Mouse (Mus musculus): ENCODE data around the gene Lrrc1. TPM values are rescaled to one million over a fixed set of nuclear protein-coding genes. Genes with fewer than 3 reads are reported as not detected.

Lrrc1 gene
- polyA plus RNA-seq, 1 experiment from 2014 or later, result 12.5 TPM

DNA sequence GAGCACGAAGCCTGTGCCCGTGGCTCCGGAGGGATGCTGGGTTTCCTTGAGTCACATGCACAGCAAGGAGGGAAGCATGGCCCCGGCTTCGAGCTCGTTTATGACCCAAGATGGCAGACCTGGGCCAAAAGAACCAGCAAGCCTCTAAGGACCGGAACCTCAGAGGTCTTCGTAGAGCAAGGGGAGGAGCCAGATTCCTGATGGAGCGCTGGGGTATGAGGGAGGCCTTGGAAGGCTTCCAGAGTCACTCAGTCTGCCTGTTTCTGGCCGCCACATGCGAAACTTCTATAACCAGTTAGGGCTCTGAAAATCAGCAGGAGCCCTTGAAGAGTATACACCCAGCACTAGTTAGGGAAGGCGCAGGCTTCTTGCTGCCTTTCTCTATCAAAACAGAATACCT lies 159.1 kb downstream of the Lrrc1 start:
- H3K9ac ChIP-seq, result no peak overlapping the region
- WGBS, result 84% methylated on average over 12 of the region's 12 CpGs
- H3K36me3 ChIP-seq (ENCODE audit: poor library complexity, severe bottlenecking), result no peaks in the 10 kb centered on the region
- no peaks in the 10 kb centered on the region for H3K4me1 ChIP-seq
- no peak overlapping the region for H3K4me2 ChIP-seq
- H3K4me3 ChIP-seq, result no peak overlapping the region
- no peaks in the 10 kb centered on the region for H3K9me3 ChIP-seq (replicated peaks)
- ATAC-seq, result no peak
- H3K27me3 ChIP-seq, result no peaks in the 10 kb centered on the region
- H3K27ac ChIP-seq, result no peak overlapping the region

- 89% methylated on average over 9 of the region's 9 CpGs for WGBS
- no peaks in the 10 kb centered on the region for H3K27me3 ChIP-seq
- H3K36me3 ChIP-seq (ENCODE audit: poor library complexity, severe bottlenecking), result no peaks in the 10 kb centered on the region
- ATAC-seq, result no peak
- H3K27ac ChIP-seq, result no peak overlapping the region
- no peaks in the 10 kb centered on the region for H3K4me1 ChIP-seq
- no peaks in the 10 kb centered on the region for H3K9me3 ChIP-seq (replicated peaks)
- H3K4me3 ChIP-seq, result no peak overlapping the region
- H3K9ac ChIP-seq, result no peak overlapping the region
- H3K4me2 ChIP-seq, result no peak overlapping the region
These were observed 160.0 kb downstream of the Lrrc1 start for GRCm38 (mm10) chr9:77384651-77385050.

DNA sequence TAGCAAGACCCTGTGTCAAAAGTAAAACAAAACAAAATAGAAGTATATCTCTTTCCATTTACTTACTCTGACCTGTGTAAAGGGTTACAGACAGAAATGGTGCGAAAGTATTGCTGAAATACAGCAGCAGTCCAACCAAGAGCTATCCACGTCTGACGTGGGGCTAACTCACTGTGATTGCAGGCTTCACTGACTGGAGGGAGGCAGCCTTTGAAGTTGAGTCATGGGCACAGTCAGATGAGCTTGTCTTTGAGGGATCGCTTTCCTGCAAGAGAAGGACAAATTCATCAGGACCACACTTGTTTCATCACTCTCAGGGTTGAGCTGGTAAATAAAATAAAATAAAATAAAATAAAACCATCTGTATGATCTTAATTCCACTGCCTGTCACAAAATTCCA lies 160.7 kb downstream of the Lrrc1 start:
- Histone ChIP-seq H3K9me3 (replicated peaks) (no peaks in the 10 kb centered on the region), H3K27ac (no peak overlapping the region), H3K27me3 (no peaks in the 10 kb centered on the region), H3K36me3 (ENCODE audit: poor library complexity, severe bottlenecking) (no peaks in the 10 kb centered on the region), H3K4me1 (no peaks in the 10 kb centered on the region), H3K9ac (no peak overlapping the region), H3K4me2 (no peak overlapping the region), H3K4me3 (no peak overlapping the region)
- no peak for ATAC-seq
- WGBS, result 88% methylated on average over 4 of the region's 4 CpGs

DNA sequence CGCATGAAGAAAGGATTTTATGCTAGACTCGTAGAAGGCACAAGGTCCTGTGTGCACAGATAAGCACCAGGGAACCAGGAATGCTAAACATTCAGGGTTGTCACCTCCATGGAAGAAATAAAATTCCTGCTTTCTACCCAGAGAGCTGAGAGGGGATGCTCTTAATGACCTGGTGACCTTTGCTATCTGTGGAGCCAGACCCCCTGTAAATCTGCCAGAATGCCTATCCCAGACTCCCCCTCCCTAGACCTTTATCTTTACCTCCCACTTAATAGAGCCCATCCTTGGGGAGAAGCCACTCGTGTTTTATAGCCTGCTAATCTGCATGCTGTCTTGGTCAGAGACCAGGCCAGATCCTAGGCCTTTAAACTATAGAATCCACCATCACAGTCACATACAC lies 162.2 kb downstream of the Lrrc1 start:
- no peaks in the 10 kb centered on the region for H3K4me1 ChIP-seq
- ATAC-seq, result no peak
- no peaks in the 10 kb centered on the region for H3K27me3 ChIP-seq
- no peaks in the 10 kb centered on the region for H3K9me3 ChIP-seq (replicated peaks)
- no peak overlapping the region for H3K27ac ChIP-seq
- H3K4me2 ChIP-seq, result no peak overlapping the region
- H3K9ac ChIP-seq, result no peak overlapping the region
- H3K36me3 ChIP-seq (ENCODE audit: poor library complexity, severe bottlenecking), result no peaks in the 10 kb centered on the region
- no peak overlapping the region for H3K4me3 ChIP-seq
- WGBS, result 56% methylated on average over 3 of the region's 3 CpGs

- 12% methylated on average over 5 of the region's 5 CpGs for WGBS
- no peaks in the 10 kb centered on the region for H3K9me3 ChIP-seq (replicated peaks)
- ATAC-seq, result peak; percentile 64; the same call in 1 of the 2 replicates
These were observed 163.1 kb downstream of the Lrrc1 start for GRCm38 (mm10) chr9:77381565-77381964.

More at GRCm38 (mm10) chr9:77381565-77381964, 163.1 kb downstream of the Lrrc1 start:
- Histone ChIP-seq H3K27ac (no peak overlapping the region), H3K9ac (no peak overlapping the region), H3K4me2 (no peak overlapping the region), H3K4me3 (no peak overlapping the region), H3K27me3 (no peaks in the 10 kb centered on the region), H3K36me3 (ENCODE audit: poor library complexity, severe bottlenecking) (no peaks in the 10 kb centered on the region), H3K4me1 (no peaks in the 10 kb centered on the region)

Small RNA genes lying within 50 kb of the gene (microRNA-seq; reads per million reads assigned to microRNA genes)
- not detected for gene Gm25250

Other genes starting within 250 kb of the Lrrc1 start
- gene Mlip, start 191.9 kb downstream of the Lrrc1 start, polyA plus RNA-seq (2015; fragmentation: Nextera tagmentation; extraction: Ambion mirVana), result 0.23 and 0.48 TPM in 2 replicates
- gene Klhl31, start 91.6 kb upstream of the Lrrc1 start, polyA plus RNA-seq (2015; fragmentation: Nextera tagmentation; extraction: Ambion mirVana), result 0.03 and 0.06 TPM in 2 replicates
- 17.2 and 17.5 TPM in 2 replicates for gene Gclc, start 209.7 kb upstream of the Lrrc1 start, polyA plus RNA-seq (2015; fragmentation: Nextera tagmentation; extraction: Ambion mirVana)